Mouse (Mus musculus) bone marrow, adult 2 months (tissue): Measurements from ENCODE around the gene Sgip1.

ENCODE experiments used
- CTCF ChIP-seq: fragments of 200-500 bp; IDR thresholded peaks from 2 replicates; pipeline ENCODE4 v1.5.1; 2011; ENCODE audit warnings: low read length, control low read depth; ENCODE audit not compliant: control insufficient read depth, insufficient read depth
- POLR2A ChIP-seq: fragments of 200-500 bp; IDR thresholded peaks from 2 replicates; pipeline ENCODE4 v1.6.1; 2011; ENCODE audit warnings: low read depth, mild to moderate bottlenecking, control low read depth, low read length, borderline replicate concordance; ENCODE audit not compliant: control insufficient read depth

GRCm38 (mm10) chr4:102886459-102886858 is 145.4 kb downstream of the Sgip1 start:
- TF ChIP-seq CTCF (no peak), POLR2A (no peak)
